Mouse (Mus musculus): ENCODE measurements around the gene Ipo8.

- no peak for TF ChIP-seq EP300 (optimal IDR thresholded peaks at IDR 0.05)
- TF ChIP-seq CTCF (IDR thresholded peaks at IDR 0.05; ENCODE audit: low read depth) = no peak
Measured at GRCm38 (mm10) chr6:148740521-148741226, 90.6 kb downstream of the Ipo8 start.

Measured in stomach, postnatal 0 days (tissue).